Mouse (Mus musculus): ENCODE measurements around the gene Crybg2.

- TF ChIP-seq CTCF (IDR thresholded peaks at IDR 0.05; ENCODE audit: control insufficient read depth, insufficient read depth, insufficient read length) (no peak), CEBPB (IDR thresholded peaks at IDR 0.05; ENCODE audit: low read depth) (no peak), MAX (IDR thresholded peaks at IDR 0.05) (no peak), USF1 (IDR thresholded peaks at IDR 0.05; ENCODE audit: low read depth) (no peak), MYOD1 (IDR thresholded peaks at IDR 0.05; ENCODE audit: control insufficient read depth, insufficient read length, low read depth) (no peak), MYOG (IDR thresholded peaks at IDR 0.05; ENCODE audit: control insufficient read depth, extremely low read depth, insufficient read length) (no peak)
These were observed 38.0 kb downstream of the Crybg2 start for GRCm38 (mm10) chr4:134098628-134099027.
